Mouse (Mus musculus) WW6 (cell line): ENCODE measurements around the gene Npr3.
A peak's percentile ranks its signal among the peaks of the same experiment; 100 is the strongest.
"Not testable (repeated sequence)": the region's sequence is repeated elsewhere in the genome, so short reads cannot be mapped to it uniquely, and the experiment has no call there.

Experiments
- DNase-seq: peaks from one replicate; pipeline ENCODE4 v3.0.0-alpha.2; 2013; ENCODE audit warnings: low read depth, low spot score

Npr3 gene

DNA sequence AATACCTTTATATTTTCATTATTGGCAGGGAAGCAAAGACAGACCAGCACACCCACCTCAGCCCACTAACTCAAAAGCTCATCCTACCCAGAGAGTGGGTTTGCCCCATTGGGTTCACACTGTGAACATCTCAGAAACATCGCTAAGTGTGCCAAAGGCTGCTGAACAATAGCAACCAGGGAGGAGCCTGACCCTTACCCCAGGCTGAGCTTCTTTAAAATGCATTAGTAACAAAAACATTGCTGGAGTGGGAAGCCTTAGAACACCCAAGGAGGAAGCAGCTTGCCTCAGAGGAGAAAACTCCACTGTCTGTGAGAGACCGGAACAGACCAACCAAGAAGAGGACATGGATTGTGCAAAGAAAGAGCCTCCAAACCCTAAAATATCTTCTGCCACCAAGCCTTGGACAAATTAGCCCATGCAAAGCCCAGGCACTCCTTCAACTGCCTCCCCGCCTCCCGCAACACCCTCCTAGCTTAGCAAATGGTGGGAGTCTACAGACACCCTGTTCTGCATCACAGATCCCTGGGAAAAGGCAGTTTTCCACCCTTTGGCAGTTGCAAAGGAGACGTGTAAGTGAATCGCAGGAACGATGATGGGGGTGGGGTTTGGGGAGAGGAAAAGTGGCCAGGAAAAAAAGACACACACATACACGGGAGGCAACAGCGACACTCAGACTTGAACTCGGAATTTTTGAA, 24.4 kb downstream of the Npr3 start:
- DNase-seq, result no peak

- no peak for DNase-seq
Measured at GRCm38 (mm10) chr15:11881822-11882221, 25.3 kb downstream of the Npr3 start.

GRCm38 (mm10) chr15:11878334-11878733, 28.8 kb downstream of the Npr3 start:
- no peak for DNase-seq

DNA sequence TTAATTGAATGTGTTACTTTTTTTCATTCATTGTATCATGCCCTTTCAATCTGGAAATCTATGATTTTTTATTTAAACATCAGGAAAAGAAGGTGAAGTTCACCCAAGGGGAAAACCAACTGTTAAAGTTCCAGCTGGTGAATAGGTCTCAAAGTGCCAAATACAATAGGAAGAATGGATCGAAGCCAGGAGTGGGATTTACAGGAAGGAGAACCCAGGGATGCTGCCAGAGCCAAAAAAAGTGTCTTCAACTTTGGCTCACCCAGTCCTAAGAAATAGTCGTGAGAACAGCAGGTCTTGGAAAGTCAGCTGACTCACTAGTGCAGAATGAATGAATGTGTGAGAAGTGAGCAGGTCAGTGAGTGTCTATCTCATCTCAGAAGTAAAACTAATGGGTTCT, 29.8 kb downstream of the Npr3 start:
- no peak for DNase-seq

DNA sequence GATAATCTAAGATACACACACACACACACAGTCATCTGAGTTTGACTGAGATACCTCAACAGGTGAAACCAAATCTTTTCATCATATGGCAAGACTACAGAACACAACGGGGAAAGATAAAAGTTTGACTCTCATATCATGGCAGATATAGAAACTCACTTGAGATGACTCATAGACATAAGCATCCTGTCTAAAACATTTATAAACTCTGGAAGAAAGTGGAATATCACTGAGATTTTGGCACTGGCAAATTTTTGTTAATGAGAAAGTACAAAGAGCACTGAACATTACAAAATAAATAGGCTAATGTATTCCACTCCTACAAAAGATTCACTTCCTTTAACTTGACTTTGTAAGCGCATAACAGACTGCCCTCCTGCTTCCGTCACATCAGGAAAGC, 40.2 kb downstream of the Npr3 start:
- DNase-seq, result no peak

DNA sequence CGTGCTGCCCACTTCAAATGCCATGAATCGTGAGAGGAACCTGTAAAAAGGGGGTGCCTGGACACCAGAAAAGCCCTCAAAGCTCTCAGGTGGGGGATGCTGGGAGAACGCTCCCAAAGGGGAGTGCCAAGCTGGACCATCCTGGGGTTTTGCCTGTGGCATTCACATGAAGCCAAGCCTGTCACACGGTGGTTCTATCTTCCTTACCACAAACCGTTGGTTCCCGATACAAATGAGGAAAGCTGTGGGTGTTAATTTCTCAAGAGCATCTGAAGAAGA, 43.6 kb downstream of the Npr3 start:
- no peak for DNase-seq

GRCm38 (mm10) chr15:11862785-11863539, 44.1 kb downstream of the Npr3 start:
- DNase-seq, result no peak

DNA sequence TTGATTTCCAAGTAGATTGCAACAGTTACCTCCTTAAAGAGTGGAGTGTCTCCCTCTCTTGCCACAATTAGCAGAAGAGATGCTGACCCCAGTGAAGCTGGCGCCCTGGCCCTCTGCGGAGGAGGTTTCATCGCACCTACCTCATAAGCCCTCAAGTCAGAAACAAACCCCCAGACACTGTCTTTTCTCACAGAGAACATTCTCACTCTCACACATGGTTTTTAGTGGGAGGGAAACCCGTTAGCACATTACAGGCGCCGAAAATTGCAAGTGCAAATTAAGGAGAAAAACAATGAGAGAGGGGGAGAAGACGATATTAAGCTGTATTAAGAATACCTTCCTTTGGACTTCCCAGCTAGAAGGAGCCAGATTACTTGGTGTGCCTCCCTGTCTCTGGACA, 44.8 kb downstream of the Npr3 start:
- no peak for DNase-seq

- peak; percentile 26 for DNase-seq
Measured at GRCm38 (mm10) chr15:11860259-11860658, 46.8 kb downstream of the Npr3 start.

DNA sequence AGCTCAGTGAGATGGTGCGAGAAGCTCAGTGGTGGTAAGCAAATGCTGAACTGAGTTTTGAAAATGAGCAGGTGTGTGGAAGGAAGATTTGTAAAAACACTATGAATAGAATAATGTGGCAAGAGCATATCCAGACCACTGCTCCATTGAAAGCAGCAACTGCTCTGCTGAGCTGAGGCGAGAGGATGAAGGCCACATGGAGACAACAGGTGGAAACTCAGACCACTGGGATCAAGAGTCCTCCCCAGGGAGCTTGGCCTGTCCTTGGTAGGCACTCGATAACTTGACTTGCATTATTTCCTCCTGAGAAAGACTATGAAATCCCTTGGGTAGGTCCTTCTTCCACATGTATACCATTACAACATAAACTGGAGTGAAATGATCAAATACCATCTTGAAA, 47.3 kb downstream of the Npr3 start:
- no peak for DNase-seq

DNA sequence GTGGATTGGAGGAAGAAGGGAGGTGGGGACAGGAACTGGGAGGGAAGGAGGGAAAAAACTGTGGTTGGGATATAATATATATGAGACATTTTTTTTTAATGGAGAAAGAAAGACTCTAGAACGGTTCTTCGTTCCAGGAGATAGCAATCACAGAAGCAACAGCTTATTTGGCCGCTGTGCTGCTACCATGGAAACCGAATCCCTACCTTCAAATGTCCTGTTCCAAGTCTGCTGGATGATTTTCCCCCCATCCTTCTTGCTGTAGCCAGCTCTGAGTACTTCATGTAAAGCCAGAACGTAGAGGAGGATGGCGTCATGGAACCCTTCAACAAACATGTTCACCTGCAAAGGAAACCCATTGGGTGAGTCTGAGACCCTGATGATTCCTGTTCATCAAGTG, 48.7 kb downstream of the Npr3 start:
- DNase-seq, result no peak

- no peak for DNase-seq
Measured at GRCm38 (mm10) chr15:11845204-11846062, 61.7 kb downstream of the Npr3 start.

DNA sequence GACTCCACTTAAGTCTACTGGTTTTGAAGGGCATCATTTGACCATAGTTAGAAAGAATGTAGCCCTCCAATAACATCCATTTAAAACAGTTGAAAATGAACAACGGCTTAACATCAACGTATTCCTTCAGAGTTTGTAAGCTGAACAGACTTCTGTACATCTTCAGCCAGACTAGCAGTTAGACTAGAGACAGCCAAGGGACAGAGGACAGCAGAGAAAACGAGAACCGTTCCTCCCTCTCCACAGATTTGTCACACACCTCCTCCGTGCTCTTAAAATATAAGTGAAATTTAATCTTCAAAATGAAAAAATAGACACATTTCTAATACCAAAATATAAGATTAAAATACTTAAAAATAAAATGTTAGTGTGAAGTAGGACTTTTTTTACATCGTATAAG, 63.0 kb downstream of the Npr3 start:
- no peak for DNase-seq

DNA sequence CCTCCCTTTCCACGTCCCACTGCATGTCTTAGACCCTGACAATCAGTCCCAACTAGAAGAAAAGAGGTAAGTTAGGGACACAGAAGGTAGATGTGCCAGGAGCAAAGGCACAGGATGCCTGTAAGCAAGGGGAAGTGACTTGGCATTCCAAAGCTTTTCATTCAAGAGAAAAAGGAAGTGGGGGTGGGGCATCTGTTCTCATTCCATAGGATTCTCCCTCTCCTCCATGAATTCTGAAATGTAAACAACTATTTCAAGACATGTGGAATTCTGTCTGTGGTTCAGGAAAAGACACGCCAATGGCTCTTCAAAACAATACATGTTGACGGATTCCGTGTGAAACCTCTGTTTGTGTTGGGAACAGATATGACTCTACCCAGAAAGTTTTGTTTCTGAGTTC, 65.3 kb downstream of the Npr3 start:
- no peak for DNase-seq

GRCm38 (mm10) chr15:11835913-11836312, 71.2 kb downstream of the Npr3 start:
- DNase-seq, result no peak

- not testable (repeated sequence) for DNase-seq
Measured at GRCm38 (mm10) chr15:11822347-11822746, 84.7 kb downstream of the Npr3 start.

GRCm38 (mm10) chr15:11815551-11815950, 91.5 kb downstream of the Npr3 start:
- DNase-seq, result no peak

DNA sequence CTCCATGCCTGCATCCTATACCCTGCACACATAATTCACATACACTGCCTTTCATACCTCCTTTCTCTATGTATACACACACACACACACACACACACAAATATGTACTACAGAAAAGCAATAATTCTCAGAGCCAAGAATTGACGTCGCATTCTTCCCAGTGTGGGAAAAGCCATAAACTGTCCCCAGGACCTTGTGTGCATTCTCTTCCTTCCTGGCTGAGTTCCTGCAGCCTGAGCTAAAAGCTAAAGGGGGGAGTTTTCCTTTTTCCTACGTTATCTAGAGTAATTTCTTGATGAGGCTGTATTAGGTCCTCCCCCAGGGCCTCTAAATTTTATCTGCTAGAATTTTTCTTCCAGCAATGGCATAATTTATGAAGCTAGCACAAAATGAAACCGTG, 103.5 kb downstream of the Npr3 start:
- DNase-seq, result no peak

DNA sequence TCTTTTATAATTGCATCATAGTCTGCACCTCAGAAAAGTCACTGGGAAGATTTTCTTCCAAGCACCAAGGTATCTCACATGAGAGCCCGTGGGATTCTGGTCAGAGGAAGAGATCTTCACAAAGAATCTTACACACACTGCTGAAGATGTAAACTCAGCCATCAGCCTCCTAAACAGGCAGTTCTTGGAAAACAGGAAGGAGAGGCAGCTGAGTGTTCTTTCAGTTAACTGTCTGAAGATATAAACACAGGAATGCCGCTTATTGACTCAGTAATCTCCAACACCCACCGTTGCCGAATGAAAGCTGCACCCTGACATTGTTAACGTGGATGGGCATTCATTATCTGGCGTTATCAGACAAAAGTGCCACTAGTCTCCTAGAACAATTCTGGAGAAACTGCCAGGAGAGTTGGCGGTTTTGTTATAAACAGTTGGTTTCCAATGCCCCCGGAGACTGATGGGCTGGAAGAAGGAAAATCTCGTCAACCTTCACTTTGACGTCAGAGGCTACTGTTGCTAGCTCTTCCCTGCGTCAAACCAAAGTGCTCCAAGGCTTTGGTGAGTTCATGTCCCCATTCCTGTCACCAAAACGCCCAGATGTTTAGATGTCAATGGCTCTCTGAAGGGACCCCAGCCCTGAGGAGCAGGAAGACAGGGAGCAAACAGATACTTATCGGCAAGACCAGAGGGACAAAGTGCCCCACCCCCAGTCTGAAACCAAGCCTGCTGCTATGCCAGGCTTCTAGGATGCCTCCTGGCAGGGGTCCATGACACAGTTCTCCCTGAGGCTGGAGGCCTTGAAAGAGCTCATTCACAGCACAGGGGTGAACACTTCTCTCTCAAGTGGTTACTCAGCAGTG, 105.0 kb downstream of the Npr3 start:
- no peak for DNase-seq

DNA sequence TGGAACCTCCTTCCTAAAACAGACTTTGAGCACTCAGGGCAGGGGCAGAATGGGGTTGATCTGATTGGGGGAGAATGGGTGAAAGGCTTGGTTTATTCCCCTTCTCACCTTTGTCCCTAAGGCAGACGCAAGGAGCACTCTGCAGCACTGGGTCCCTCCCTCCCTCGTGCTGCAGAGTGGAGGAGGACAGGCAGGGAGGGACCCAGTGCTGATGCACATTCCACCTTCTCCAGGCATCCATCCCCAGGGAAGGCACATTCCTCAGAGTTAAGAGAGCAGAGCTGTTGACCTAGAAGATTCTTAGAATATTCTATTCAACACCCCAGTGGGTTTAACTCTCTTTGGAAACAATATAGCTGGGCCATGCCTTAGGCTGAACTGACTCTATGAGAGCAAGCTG, 112.5 kb downstream of the Npr3 start:
- DNase-seq, result no peak
